Mouse (Mus musculus) kidney, adult 2 months (tissue): ENCODE measurements at regions not wholly inside any gene's neighbourhood (a gene's known extent, or its start where the extent isn't known, plus 50 kb on each side); places are given as distances from the start of the nearest gene placed in this dataset.
A peak's percentile ranks its signal among the peaks of the same experiment; 100 is the strongest.

Experiments
- DNase-seq: peaks from one replicate; pipeline ENCODE4 v3.0.0; 2021
- H3K27ac ChIP-seq: fragments of 200-500 bp; 2 replicates; pipeline ENCODE4 v1.5.1; 2012; ENCODE audit warnings: low read depth, low read length, control low read depth, inconsistent platforms; ENCODE audit not compliant: insufficient read depth
- H3K27me3 ChIP-seq: fragments of 200-500 bp; replicated peaks from 2 replicates; pipeline ENCODE4 v1.6.1; 2012; ENCODE audit warnings: mild to moderate bottlenecking, moderate library complexity, low read length, inconsistent platforms; ENCODE audit not compliant: control insufficient read depth, insufficient read depth
- H3K36me3 ChIP-seq: fragments of 200-500 bp; 2 replicates; pipeline ENCODE4 v1.6.1; 2012; ENCODE audit warnings: mild to moderate bottlenecking, moderate library complexity, low read length, inconsistent platforms; ENCODE audit not compliant: control insufficient read depth, insufficient read depth
- H3K4me1 ChIP-seq: fragments of 200-500 bp; 2 replicates; pipeline ENCODE4 v1.6.1; 2011; ENCODE audit warnings: low read length; ENCODE audit not compliant: control insufficient read depth, insufficient read depth
- H3K4me3 ChIP-seq: fragments of 200-500 bp; 2 replicates; pipeline ENCODE4 v1.5.1; 2011; ENCODE audit warnings: mild to moderate bottlenecking, low read depth, low read length, control low read depth; ENCODE audit not compliant: insufficient read depth
- CTCF ChIP-seq: fragments of 200-500 bp; conservative IDR thresholded peaks from 2 replicates; pipeline ENCODE4 v1.5.1; 2011; ENCODE audit warnings: low read depth, mild to moderate bottlenecking, control low read depth, low read length, moderate library complexity, mixed read lengths; ENCODE audit not compliant: insufficient read depth, insufficient read length
- POLR2A ChIP-seq: fragments of 200-500 bp; IDR thresholded peaks from one replicate; pipeline ENCODE4 v1.6.1; 2011; ENCODE audit warnings: low read depth, low read length, control low read depth
- WGBS: fragments of 180-500 bp; shearing (Covaris S2); methylation state at CpG from one replicate; pipeline ENCODE4 v1.1.7; 2018; 5-methylcytosine and 5-hydroxymethylcytosine counted together

DNA sequence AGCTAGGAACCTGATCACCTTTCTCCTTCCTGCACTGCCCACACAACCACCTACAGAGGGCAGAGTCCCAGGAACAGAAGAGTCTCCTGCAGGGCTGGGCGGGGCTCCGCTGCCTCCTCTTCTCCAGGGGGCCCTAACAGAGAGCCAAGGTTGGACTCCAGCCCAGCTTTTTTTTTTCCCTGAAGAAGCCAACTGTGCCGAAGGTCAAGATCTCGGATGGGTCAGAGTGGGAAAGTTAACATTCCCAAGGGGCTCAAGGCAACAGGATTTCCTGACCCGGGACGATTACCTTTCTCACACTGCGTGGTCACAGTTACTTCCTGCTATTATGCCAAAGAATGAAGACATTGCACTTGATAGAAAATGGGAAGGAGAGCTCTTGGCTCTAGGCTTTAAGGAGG, 156.2 kb upstream of the Gli2 start:
- TF ChIP-seq POLR2A = no peak
- peak; percentile 45; the same call in 1 of the 2 replicates for TF ChIP-seq CTCF
- H3K27me3 ChIP-seq = no peaks in the 10 kb centered on the region
- no peaks in the 10 kb centered on the region for H3K36me3 ChIP-seq
- peak; percentile 89 for DNase-seq
- H3K4me1 ChIP-seq = peaks cover 15% of the 10 kb centered on the region; the same call in 1 of the 2 replicates
- no peak overlapping the region for H3K27ac ChIP-seq
- 22% methylated on average over 7 of the region's 7 CpGs for WGBS
- H3K4me3 ChIP-seq = no peak overlapping the region

- no peaks in the 10 kb centered on the region for H3K4me1 ChIP-seq
- H3K4me3 ChIP-seq = no peak overlapping the region
- 90% methylated on average over 6 of the region's 6 CpGs for WGBS
- H3K27me3 ChIP-seq = no peaks in the 10 kb centered on the region
- no peak overlapping the region for H3K27ac ChIP-seq
- H3K36me3 ChIP-seq = no peaks in the 10 kb centered on the region
- DNase-seq = no peak
- TF ChIP-seq POLR2A = no peak
- no peak for TF ChIP-seq CTCF
Measured at GRCm38 (mm10) chr1:119202456-119202855, 149.0 kb upstream of the Gli2 start.

- DNase-seq = peak; percentile 77
- 21% methylated on average over 7 of the region's 7 CpGs for WGBS
- no peaks in the 10 kb centered on the region for H3K27me3 ChIP-seq
- H3K36me3 ChIP-seq = no peaks in the 10 kb centered on the region
- no peak for TF ChIP-seq CTCF
- no peak for TF ChIP-seq POLR2A
- H3K4me1 ChIP-seq = no peaks in the 10 kb centered on the region
- H3K27ac ChIP-seq = no peak overlapping the region
- no peak overlapping the region for H3K4me3 ChIP-seq
Measured at GRCm38 (mm10) chr1:119197415-119197700, 143.9 kb upstream of the Gli2 start.

- H3K36me3 ChIP-seq = no peaks in the 10 kb centered on the region
- H3K4me1 ChIP-seq = no peaks in the 10 kb centered on the region
- no peak for DNase-seq
- no peaks in the 10 kb centered on the region for H3K27me3 ChIP-seq
- 46% methylated on average over 13 of the region's 13 CpGs for WGBS
- TF ChIP-seq POLR2A (no peak), CTCF (no peak)
- H3K27ac ChIP-seq = no peak overlapping the region
- H3K4me3 ChIP-seq = no peak overlapping the region
Measured at GRCm38 (mm10) chr1:119196674-119197414, 143.4 kb upstream of the Gli2 start.

DNA sequence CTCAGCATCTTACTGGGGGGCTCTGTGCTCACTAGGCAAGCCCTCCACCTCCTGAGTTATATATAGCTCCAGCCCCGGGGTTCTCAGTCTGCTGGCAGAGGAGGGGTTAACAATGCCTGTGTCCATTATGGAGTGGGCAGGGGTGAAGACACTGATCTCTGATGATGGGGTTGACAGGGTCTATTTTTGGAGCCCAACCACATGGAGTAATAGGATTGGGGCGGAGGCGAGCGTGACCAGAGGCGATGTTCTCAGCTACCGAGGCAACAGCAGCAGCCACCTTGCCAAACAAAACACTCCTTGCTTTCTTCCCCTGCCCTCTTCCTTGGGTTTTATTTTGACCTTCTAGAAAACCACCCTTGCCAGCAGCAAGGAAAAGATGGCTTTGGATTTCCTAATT, 141.1 kb upstream of the Gli2 start:
- no peaks in the 10 kb centered on the region for H3K4me1 ChIP-seq
- H3K27ac ChIP-seq = no peak overlapping the region
- no peak for TF ChIP-seq POLR2A
- TF ChIP-seq CTCF = no peak
- H3K36me3 ChIP-seq = no peaks in the 10 kb centered on the region
- H3K4me3 ChIP-seq = no peak overlapping the region
- DNase-seq = peak; percentile 45
- no peaks in the 10 kb centered on the region for H3K27me3 ChIP-seq
- WGBS = 59% methylated on average over 6 of the region's 6 CpGs

DNA sequence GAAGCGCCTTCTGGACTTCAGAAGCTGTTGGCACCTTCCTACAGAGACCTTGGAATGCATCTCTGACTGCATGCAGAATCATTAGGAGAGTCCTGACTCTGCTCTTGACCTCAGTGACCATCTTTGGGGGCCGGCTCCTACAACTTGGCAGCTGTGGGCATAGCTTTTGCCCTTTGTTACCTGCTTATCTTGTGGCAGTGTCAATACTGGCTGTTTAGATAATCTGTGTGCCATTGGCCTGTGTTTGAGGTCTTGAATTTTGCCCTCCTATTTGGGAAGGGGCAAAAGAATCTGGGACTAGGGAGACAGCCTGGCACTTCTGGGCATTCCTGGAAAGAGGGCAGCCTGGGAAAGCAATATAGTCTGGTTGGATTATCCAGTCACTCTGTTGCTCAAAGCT, 137.8 kb upstream of the Gli2 start:
- TF ChIP-seq POLR2A = no peak
- 83% methylated on average over 2 of the region's 2 CpGs for WGBS
- H3K4me3 ChIP-seq = no peak overlapping the region
- DNase-seq = no peak
- H3K36me3 ChIP-seq = no peaks in the 10 kb centered on the region
- no peaks in the 10 kb centered on the region for H3K4me1 ChIP-seq
- no peaks in the 10 kb centered on the region for H3K27me3 ChIP-seq
- H3K27ac ChIP-seq = no peak overlapping the region

- H3K27ac ChIP-seq = no peak overlapping the region
- no peak for DNase-seq
- H3K27me3 ChIP-seq = no peaks in the 10 kb centered on the region
- 7% methylated on average over 23 of the region's 23 CpGs for WGBS
- TF ChIP-seq POLR2A (no peak), CTCF (no peak)
- no peaks in the 10 kb centered on the region for H3K36me3 ChIP-seq
- H3K4me1 ChIP-seq = no peaks in the 10 kb centered on the region
- H3K4me3 ChIP-seq = no peak overlapping the region
Measured at GRCm38 (mm10) chr1:119189461-119190066, 136.1 kb upstream of the Gli2 start.
